Mouse (Mus musculus) embryonic facial prominence, embryonic 11.5 days (tissue): Measurements from ENCODE around the gene Fam174b. TPM values are rescaled to one million over a fixed set of nuclear protein-coding genes. Genes with fewer than 3 reads are reported as not detected.
A peak's percentile ranks its signal among the peaks of the same experiment; 100 is the strongest.

ENCODE experiments used
- ATAC-seq: fragments of 200-750 bp; cut with Nextera tagmentation; replicated peaks from 2 replicates; pipeline ENCODE4 v1.8.0; 2017; ENCODE audit warnings: low read depth; ENCODE audit not compliant: insufficient number of reproducible peaks, low FRiP score, low TSS enrichment
- DNase-seq: peaks from one replicate; pipeline ENCODE4 v3.0.0-alpha.2; 2015; ENCODE audit warnings: low spot score
- H3K27ac ChIP-seq: fragments of 300-500 bp; sonication (generic); replicated peaks from 2 replicates; pipeline ENCODE4 v1.5.1; 2014; ENCODE audit warnings: mild to moderate bottlenecking, low read depth, low read length, control low read depth
- H3K27me3 ChIP-seq: fragments of 300-500 bp; sonication (generic); 2 replicates; pipeline ENCODE4 v1.6.1; 2014; ENCODE audit warnings: mild to moderate bottlenecking, low read length, moderate library complexity, mixed read lengths; ENCODE audit not compliant: control insufficient read depth, insufficient read depth
- H3K36me3 ChIP-seq: fragments of 300-500 bp; sonication (generic); replicated peaks from 2 replicates; pipeline ENCODE4 v1.6.1; 2014; ENCODE audit warnings: low read depth, mild to moderate bottlenecking, low read length, moderate library complexity, mixed read lengths; ENCODE audit not compliant: control insufficient read depth, insufficient read depth
- H3K4me1 ChIP-seq: fragments of 300-500 bp; sonication (generic); 2 replicates; pipeline ENCODE4 v1.6.1; 2014; ENCODE audit warnings: low read length, mixed read lengths; ENCODE audit not compliant: control insufficient read depth, insufficient read depth
- H3K4me2 ChIP-seq: fragments of 300-500 bp; sonication (generic); 2 replicates; pipeline ENCODE4 v1.6.1; 2014; ENCODE audit warnings: low read depth, mild to moderate bottlenecking, control low read depth, low read length, moderate library complexity
- H3K4me3 ChIP-seq: fragments of 300-500 bp; sonication (generic); 2 replicates; pipeline ENCODE4 v1.5.1; 2014; ENCODE audit warnings: low read depth, low read length, control low read depth
- H3K9ac ChIP-seq: fragments of 300-500 bp; sonication (generic); replicated peaks from 2 replicates; pipeline ENCODE4 v1.6.1; 2014; ENCODE audit warnings: mild to moderate bottlenecking, control low read depth, low read length
- H3K9me3 ChIP-seq: fragments of 300-500 bp; sonication (generic); replicated peaks from 2 replicates; pipeline ENCODE4 v1.6.1; 2016; ENCODE audit warnings: mild to moderate bottlenecking, low read length, inconsistent platforms, mixed read lengths; ENCODE audit not compliant: control insufficient read depth
- WGBS: fragments of 180-500 bp; shearing (Covaris S2); extraction: QIAGEN DNeasy Blood & Tissue Kit; methylation state at CpG from one replicate; pipeline ENCODE4 v1.1.7; 2014; 5-methylcytosine and 5-hydroxymethylcytosine counted together
- polyA plus RNA-seq: library from polyadenylated mRNA; unstranded; fragments of >200 nt; fragmentation: Nextera tagmentation; extraction: Ambion mirVana; gene quantifications from 2 replicates; pipeline ENCODE4 v1.2.1, GENCODE M21; 2014

Fam174b gene
- polyA plus RNA-seq, 1 experiment from 2014 or later: 34.4 TPM

- H3K36me3 ChIP-seq: no peaks in the 10 kb centered on the region
- H3K27ac ChIP-seq: no peak overlapping the region
- no peak overlapping the region for H3K4me2 ChIP-seq
- no peak overlapping the region for H3K9ac ChIP-seq
- ATAC-seq (no peak), DNase-seq (no peak)
- no peak overlapping the region for H3K4me3 ChIP-seq
- H3K4me1 ChIP-seq: no peaks in the 10 kb centered on the region
- H3K27me3 ChIP-seq: no peaks in the 10 kb centered on the region
- 79% methylated on average over 3 of the region's 3 CpGs for WGBS
- no peaks in the 10 kb centered on the region for H3K9me3 ChIP-seq
These were observed 52.5 kb downstream of the Fam174b start for GRCm38 (mm10) chr7:73792641-73793040.

- no peaks in the 10 kb centered on the region for H3K4me1 ChIP-seq
- H3K4me2 ChIP-seq: no peak overlapping the region
- ATAC-seq: no peak
- WGBS: 68% methylated on average over 2 of the region's 2 CpGs
- H3K36me3 ChIP-seq: no peaks in the 10 kb centered on the region
- DNase-seq: peak; percentile 17
- no peaks in the 10 kb centered on the region for H3K9me3 ChIP-seq
- H3K9ac ChIP-seq: no peak overlapping the region
- H3K4me3 ChIP-seq: no peak overlapping the region
- H3K27me3 ChIP-seq: no peaks in the 10 kb centered on the region
- no peak overlapping the region for H3K27ac ChIP-seq
These were observed 69.2 kb downstream of the Fam174b start for GRCm38 (mm10) chr7:73809261-73809660.

GRCm38 (mm10) chr7:73811439-73811838, 71.3 kb downstream of the Fam174b start:
- H3K4me3 ChIP-seq: no peak overlapping the region
- WGBS: 69% methylated on average over 7 of the region's 7 CpGs
- no peaks in the 10 kb centered on the region for H3K4me1 ChIP-seq
- ATAC-seq (no peak), DNase-seq (no peak)
- no peak overlapping the region for H3K27ac ChIP-seq
- H3K9me3 ChIP-seq: no peaks in the 10 kb centered on the region
- no peaks in the 10 kb centered on the region for H3K27me3 ChIP-seq
- H3K9ac ChIP-seq: no peak overlapping the region
- H3K4me2 ChIP-seq: no peak overlapping the region
- no peaks in the 10 kb centered on the region for H3K36me3 ChIP-seq

- no peak overlapping the region for H3K9ac ChIP-seq
- DNase-seq (no peak), ATAC-seq (no peak)
- H3K4me3 ChIP-seq: no peak overlapping the region
- no peak overlapping the region for H3K27ac ChIP-seq
- 87% methylated on average over 6 of the region's 6 CpGs for WGBS
- no peak overlapping the region for H3K4me2 ChIP-seq
- H3K36me3 ChIP-seq: no peaks in the 10 kb centered on the region
- H3K4me1 ChIP-seq: no peaks in the 10 kb centered on the region
- H3K9me3 ChIP-seq: no peaks in the 10 kb centered on the region
- no peaks in the 10 kb centered on the region for H3K27me3 ChIP-seq
These were observed 72.1 kb downstream of the Fam174b start for GRCm38 (mm10) chr7:73812176-73812575.

GRCm38 (mm10) chr7:73813887-73814286, 73.8 kb downstream of the Fam174b start:
- Histone ChIP-seq H3K9me3 (no peaks in the 10 kb centered on the region), H3K36me3 (no peaks in the 10 kb centered on the region), H3K4me1 (no peaks in the 10 kb centered on the region), H3K4me2 (no peak overlapping the region), H3K9ac (no peak overlapping the region), H3K27me3 (no peaks in the 10 kb centered on the region), H3K27ac (no peak overlapping the region), H3K4me3 (no peak overlapping the region)
- DNase-seq: no peak
- ATAC-seq: no peak
- 80% methylated on average over 4 of the region's 4 CpGs for WGBS

- H3K36me3 ChIP-seq: no peaks in the 10 kb centered on the region
- no peak overlapping the region for H3K9ac ChIP-seq
- no peak overlapping the region for H3K27ac ChIP-seq
- H3K9me3 ChIP-seq: no peaks in the 10 kb centered on the region
- no peaks in the 10 kb centered on the region for H3K27me3 ChIP-seq
- ATAC-seq (no peak), DNase-seq (no peak)
- no peak overlapping the region for H3K4me2 ChIP-seq
- no peak overlapping the region for H3K4me3 ChIP-seq
- WGBS: 88% methylated on average over 7 of the region's 7 CpGs
- H3K4me1 ChIP-seq: no peaks in the 10 kb centered on the region
These were observed 74.4 kb downstream of the Fam174b start for GRCm38 (mm10) chr7:73814454-73814853.

GRCm38 (mm10) chr7:73816255-73816996, 76.3 kb downstream of the Fam174b start:
- 81% methylated on average over 8 of the region's 8 CpGs for WGBS
- ATAC-seq: no peak
- no peaks in the 10 kb centered on the region for H3K4me1 ChIP-seq

GRCm38 (mm10) chr7:73819366-73819765, 79.3 kb downstream of the Fam174b start:
- Histone ChIP-seq H3K4me1 (no peaks in the 10 kb centered on the region), H3K36me3 (no peaks in the 10 kb centered on the region), H3K9me3 (no peaks in the 10 kb centered on the region), H3K27ac (no peak overlapping the region), H3K4me2 (no peak overlapping the region), H3K9ac (no peak overlapping the region), H3K4me3 (no peak overlapping the region), H3K27me3 (no peaks in the 10 kb centered on the region)
- WGBS: 83% methylated on average over 17 of the region's 17 CpGs
- DNase-seq (peak; percentile 25), ATAC-seq (no peak)

More at GRCm38 (mm10) chr7:73816255-73816996, 76.3 kb downstream of the Fam174b start:
- Histone ChIP-seq H3K9me3 (no peaks in the 10 kb centered on the region), H3K9ac (no peak overlapping the region), H3K27ac (no peak overlapping the region), H3K27me3 (no peaks in the 10 kb centered on the region), H3K36me3 (no peaks in the 10 kb centered on the region), H3K4me3 (no peak overlapping the region), H3K4me2 (no peak overlapping the region)
- DNase-seq: no peak
